In the genomic region with DNA sequence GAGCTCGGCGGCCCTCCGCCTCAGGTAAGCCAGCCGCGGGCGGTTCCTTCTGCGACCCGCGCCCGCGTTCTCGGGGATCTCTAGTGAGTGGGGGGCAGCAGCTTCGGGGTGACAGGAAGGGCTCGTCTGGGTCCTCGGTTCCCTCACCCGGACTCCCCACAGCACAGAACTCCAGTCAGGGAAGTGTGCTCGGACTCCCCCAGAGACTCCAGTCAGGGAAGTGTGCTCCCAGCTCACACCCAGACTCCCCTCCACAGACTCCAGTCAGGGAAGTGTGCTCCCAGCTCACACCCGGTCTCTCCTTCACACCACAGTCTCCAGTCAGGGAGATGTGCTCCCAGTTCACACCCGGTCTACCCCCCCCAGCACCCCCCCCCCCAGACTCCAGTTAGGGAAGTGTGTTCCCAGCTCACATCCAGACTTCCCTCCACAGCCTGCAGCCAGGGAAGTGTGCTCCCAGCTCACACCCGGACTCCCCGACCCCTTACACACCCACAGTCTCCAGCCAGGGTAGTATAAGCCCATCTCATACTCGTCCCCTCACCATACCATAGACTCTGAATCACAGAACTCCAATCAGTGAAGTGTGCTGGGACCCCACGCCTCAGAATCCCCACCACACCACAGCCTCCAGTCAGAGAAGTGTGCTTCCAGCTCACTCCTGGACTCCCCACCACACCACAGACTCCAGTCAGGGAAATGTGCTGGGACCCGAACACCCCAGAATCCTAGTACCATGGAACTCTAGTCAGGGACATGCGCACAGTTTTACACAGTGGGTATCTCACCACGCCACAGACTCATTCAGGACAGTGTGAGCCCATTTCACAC, we compare ENCODE assay signal across 8 mouse cellular contexts. TPM values are rescaled to one million over a fixed set of nuclear protein-coding genes. Genes with fewer than 3 reads are reported as not detected.
A peak's percentile ranks its signal among the peaks of the same experiment; 100 is the strongest.
DNase-seq lines count a peak whose midpoint lies in the region; ATAC-seq and TF ChIP-seq lines count a peak whose summit lies in the region.

No protein-coding gene starts in this region.

- no peak for DNase-seq in kidney, postnatal 0 days (ENCODE audit: low spot score)
- no peak for DNase-seq in kidney, postnatal 25 days
- DNase-seq in midbrain, embryonic 10.5 days (ENCODE audit: low spot score) = no peak
- DNase-seq in urinary bladder, adult 18-20 months (ENCODE audit: low spot score in 2 of 2) = no peak
- no peak for DNase-seq in adrenal gland, postnatal 10 days
- no peak for DNase-seq in kidney, adult 8-10 months

- H3K36me3 ChIP-seq in kidney, postnatal 0 days (ENCODE audit: insufficient read depth, low read length) = no peaks in the 10 kb centered on the region
- H3K36me3 ChIP-seq in hindbrain, embryonic 12.5 days = no peaks in the 10 kb centered on the region
- H3K36me3 ChIP-seq in midbrain, embryonic 10.5 days = no peaks in the 10 kb centered on the region

- WGBS in kidney, postnatal 0 days = 5% methylated on average over 26 of the region's 26 CpGs
- 9% methylated on average over 26 of the region's 26 CpGs for WGBS in hindbrain, embryonic 12.5 days
- 9% methylated on average over 26 of the region's 26 CpGs for WGBS in midbrain, embryonic 10.5 days

- H3K9me3 ChIP-seq in kidney, postnatal 0 days (replicated peaks; ENCODE audit: low read length) = no peaks in the 10 kb centered on the region
- H3K9me3 ChIP-seq in hindbrain, embryonic 12.5 days (replicated peaks) = no peaks in the 10 kb centered on the region
- no peaks in the 10 kb centered on the region for H3K9me3 ChIP-seq in midbrain, embryonic 10.5 days (replicated peaks)

- peak; percentile 65 for ATAC-seq in kidney, postnatal 0 days (replicated peaks; ENCODE audit: low FRiP score, low read depth)
- peak; percentile 25 for ATAC-seq in activated CD4-positive, CD25-positive, alpha-beta regulatory T cell, adult 4 months
- ATAC-seq in hindbrain, embryonic 12.5 days (ENCODE audit: low FRiP score) = peak; percentile 79

- peak overlapping the region; percentile 86 for H3K4me2 ChIP-seq in kidney, postnatal 0 days (ENCODE audit: low read length)
- H3K4me2 ChIP-seq in hindbrain, embryonic 12.5 days (replicated peaks) = peak overlapping the region; percentile 71

- H3K4me3 ChIP-seq in kidney, postnatal 0 days (replicated peaks; ENCODE audit: low read depth, low read length) = peak overlapping the region; percentile 79
- peak overlapping the region; percentile 67 for H3K4me3 ChIP-seq in hindbrain, embryonic 12.5 days
- H3K4me3 ChIP-seq in midbrain, embryonic 10.5 days = peak overlapping the region; percentile 77

- no peak for TF ChIP-seq CTCF in kidney, postnatal 0 days (IDR thresholded peaks at IDR 0.05; ENCODE audit: low read depth)

- H3K9ac ChIP-seq in kidney, postnatal 0 days (ENCODE audit: low read depth, low read length) = peak overlapping the region; percentile 86
- H3K9ac ChIP-seq in hindbrain, embryonic 12.5 days = peak overlapping the region; percentile 72

- H3K27me3 ChIP-seq in kidney, postnatal 0 days (ENCODE audit: insufficient read depth, low read length) = no peaks in the 10 kb centered on the region
- peaks cover 18% of the 10 kb centered on the region for H3K27me3 ChIP-seq in hindbrain, embryonic 12.5 days
- H3K27me3 ChIP-seq in midbrain, embryonic 10.5 days (ENCODE audit: low read depth, poor library complexity, severe bottlenecking) = peaks cover 8% of the 10 kb centered on the region; the same call in 1 of the 2 replicates

- H3K27ac ChIP-seq in kidney, postnatal 0 days = peak overlapping the region; percentile 86
- peak overlapping the region; percentile 35; the same call in 1 of the 2 replicates for H3K27ac ChIP-seq in hindbrain, embryonic 12.5 days
- peak overlapping the region; percentile 86 for H3K27ac ChIP-seq in midbrain, embryonic 10.5 days (replicated peaks)

- peaks cover 12% of the 10 kb centered on the region for H3K4me1 ChIP-seq in kidney, postnatal 0 days (replicated peaks; ENCODE audit: insufficient read depth, low read length)
- peaks cover 17% of the 10 kb centered on the region for H3K4me1 ChIP-seq in hindbrain, embryonic 12.5 days
- peaks cover 55% of the 10 kb centered on the region for H3K4me1 ChIP-seq in midbrain, embryonic 10.5 days

RNA-seq across cellular contexts. Expression of a gene that starts 0.6 kb away (rescaled TPM):
- 55.9 and 60.2 TPM in 2 replicates for polyA plus RNA-seq in kidney, postnatal 0 days (2015; fragmentation: Nextera tagmentation; extraction: Ambion mirVana)
- polyA plus RNA-seq in activated CD4-positive, CD25-positive, alpha-beta regulatory T cell, adult 4 months (2017; shearing (Covaris generic)) = 1 to 10 TPM; 5.2 to 7.8 TPM
- 38.6 and 45.6 TPM in 2 replicates for polyA plus RNA-seq in hindbrain, embryonic 12.5 days (2016; fragmentation: Nextera tagmentation; extraction: Ambion mirVana)
- 28.4 and 28.8 TPM in 2 replicates for polyA plus RNA-seq in midbrain, embryonic 10.5 days (2016; fragmentation: Nextera tagmentation; extraction: Ambion mirVana)
- 10 to 100 TPM; 89.2 to 94.4 TPM for total RNA-seq in adrenal gland, postnatal 10 days (2021)

RNA-seq across cellular contexts. Expression of a gene that starts 39.0 kb away (rescaled TPM):
- polyA plus RNA-seq in kidney, postnatal 0 days (2015; fragmentation: Nextera tagmentation; extraction: Ambion mirVana) = not detected in 2 replicates
- polyA plus RNA-seq in activated CD4-positive, CD25-positive, alpha-beta regulatory T cell, adult 4 months (2017; shearing (Covaris generic)) = not detected
- polyA plus RNA-seq in hindbrain, embryonic 12.5 days (2016; fragmentation: Nextera tagmentation; extraction: Ambion mirVana) = not detected in 2 replicates
- polyA plus RNA-seq in midbrain, embryonic 10.5 days (2016; fragmentation: Nextera tagmentation; extraction: Ambion mirVana) = not detected in 2 replicates
- not detected for total RNA-seq in adrenal gland, postnatal 10 days (2021)

Comparison
In these comparisons a context has a peak if more than half of its experiments do, and no peak if none do; other contexts are left out.
1. ATAC-seq: peak in every context shown above with its lines; median percentile 79 in hindbrain, embryonic 12.5 days; 65 in kidney, postnatal 0 days; 25 in activated CD4-positive, CD25-positive, alpha-beta regulatory T cell, adult 4 months.
2. H3K27ac ChIP-seq: peak in every context shown above with its lines; median percentile 86 in kidney, postnatal 0 days; 86 in midbrain, embryonic 10.5 days; 35 in hindbrain, embryonic 12.5 days.